ENCODE assay signal across 25 mouse cellular contexts in genomic region chr2:92076086-92076692, GRCm38 (mm10). TPM values are rescaled to one million over a fixed set of nuclear protein-coding genes. Genes with fewer than 3 reads are reported as not detected.
DNase-seq lines count a peak whose midpoint lies in the region; ATAC-seq and TF ChIP-seq lines count a peak whose summit lies in the region.
"Had no signal": no experiment of that assay in that cellular context is flagged by ENCODE, and none has a peak within 500 bp of the region (broad histone marks: within the 10 kb centered on the region; RNA-seq: fewer than 3 reads in every experiment).

No protein-coding gene starts in this region.

- intact Hi-C loops in left cerebral cortex, postnatal 4 days (cut with DNase I) = no loop called here
- intact Hi-C loops in left cerebral cortex, adult 2 months (cut with DNase I) = no loop called here

- peaks cover 15% of the 10 kb centered on the region for H3K4me1 ChIP-seq in cerebellum, adult 2 months (ENCODE audit: control insufficient read depth, insufficient read depth, low read length)
- H3K4me1 ChIP-seq: heart, embryonic 15.5 days; liver, embryonic 13.5 days had no signal

- no peaks in the 10 kb centered on the region for H3K27me3 ChIP-seq in cerebellum, adult 2 months (ENCODE audit: control insufficient read depth, insufficient read depth, low read length)
- H3K27me3 ChIP-seq: heart, embryonic 15.5 days had no signal

- ATAC-seq in cerebellum, adult (ENCODE audit: insufficient number of reproducible peaks, low FRiP score, low TSS enrichment) = peak; percentile 67
- ATAC-seq: activated CD4-positive, CD25-positive, alpha-beta regulatory T cell, adult 4 months had no signal

- H3K4me3 ChIP-seq in left cerebral cortex, adult 2 months = no peak overlapping the region
- H3K4me3 ChIP-seq in cerebellum, adult 2 months (replicated peaks; ENCODE audit: insufficient read depth, low read depth, low read length) = no peak overlapping the region
- H3K4me3 ChIP-seq: heart, embryonic 15.5 days; layer of hippocampus, adult 2 months; limb, embryonic 12.5 days; liver, embryonic 13.5 days had no signal

- H3K27ac ChIP-seq in left cerebral cortex, adult 2 months = no peak overlapping the region
- H3K27ac ChIP-seq in cerebellum, adult 2 months (ENCODE audit: insufficient read depth, low read length) = peak overlapping the region; percentile 42; the same call in 1 of the 2 replicates
- H3K27ac ChIP-seq: heart, embryonic 15.5 days; layer of hippocampus, adult 2 months; limb, embryonic 12.5 days; liver, embryonic 13.5 days had no signal

- WGBS in cerebellum, adult 2 months = 20% methylated on average over 13 of the region's 13 CpGs

- TF ChIP-seq POLR2A in cerebellum, adult 2 months (IDR thresholded peaks at IDR 0.05; ENCODE audit: borderline replicate concordance, insufficient read depth, low read length) = 0 out of 2 replicates have a peak, but pooled peaks have one; percentile 23

- TF ChIP-seq CTCF in left cerebral cortex, adult 2 months (IDR thresholded peaks at IDR 0.05) = no peak
- no peak for TF ChIP-seq CTCF in cerebellum, adult 2 months (IDR thresholded peaks at IDR 0.05; ENCODE audit: borderline replicate concordance, insufficient read depth, low read depth, low read length)

- peak; percentile 85 for DNase-seq in left cerebral cortex, postnatal 4 days
- no peak for DNase-seq in left cerebral cortex, adult 2 months (ENCODE audit: extremely low spot score in 1 of 2, low spot score in 2 of 2)
- peak; percentile 84 to 88 for DNase-seq in cerebellum, adult 2 months
- DNase-seq in cerebellum, postnatal 36 days = peak; percentile 83 to 86
- no peak for DNase-seq in embryo, embryonic 9.5 days (ENCODE audit: extremely low spot score)
- no peak for DNase-seq in urinary bladder, postnatal 10 days (ENCODE audit: low spot score)
- DNase-seq in layer of hippocampus, postnatal 25 days (ENCODE audit: extremely low spot score in 1 of 2, low spot score in 1 of 2) = no peak
- DNase-seq: adrenal gland, postnatal 25 days; gastrocnemius, postnatal 14 days; heart, adult 18-20 months; heart, postnatal 4 days; kidney, adult 18-20 months; kidney, postnatal 14 days; liver, embryonic 13.5 days; lung, embryonic 14.5 days; lung, postnatal 36 days; spleen, adult 18-20 months; thymus, adult 18-20 months; thymus, postnatal 4 days had no signal

RNA-seq across cellular contexts. Expression of gene Phf21a, which starts 16.7 kb away (rescaled TPM):
- total RNA-seq in left cerebral cortex, postnatal 4 days (2021) = 100 to 1,000 TPM in 1 of 2 experiments, 10 to 100 TPM in 1; 95.7 to 102 TPM
- total RNA-seq in left cerebral cortex, adult 2 months (2021) = 100 to 1,000 TPM; 124 to 153 TPM
- polyA plus RNA-seq in cerebellum, adult 2 months (2012; rRNA removed) = 60.4 and 73.1 TPM in 2 replicates
- 100 to 1,000 TPM in 1 of 2 experiments, 10 to 100 TPM in 1; 97.9 to 104 TPM for total RNA-seq in layer of hippocampus, postnatal 25 days (2021)

RNA-seq across cellular contexts. Expression of gene Creb3l1, which starts 51.9 kb away (rescaled TPM):
- total RNA-seq in left cerebral cortex, postnatal 4 days (2021) = 10 to 100 TPM; 10.3 to 12.4 TPM
- 1 to 10 TPM; 2.3 TPM for total RNA-seq in left cerebral cortex, adult 2 months (2021)
- 1.3 and 1.7 TPM in 2 replicates for polyA plus RNA-seq in cerebellum, adult 2 months (2012; rRNA removed)
- total RNA-seq in layer of hippocampus, postnatal 25 days (2021) = 1 to 10 TPM; 4.0 to 4.6 TPM
- total RNA-seq: monocyte, adult 5-6 weeks had no signal

Comparison
In these comparisons a context has a peak if more than half of its experiments do, and no peak if none do; other contexts are left out.
1. DNase-seq: peak in left cerebral cortex, postnatal 4 days (single experiment), cerebellum, adult 2 months (2 of 2) and cerebellum, postnatal 36 days (2 of 2); none in left cerebral cortex, adult 2 months (0 of 2), embryo, embryonic 9.5 days (single experiment), urinary bladder, postnatal 10 days (single experiment) and layer of hippocampus, postnatal 25 days (0 of 2).